8 mouse cellular contexts compared by ENCODE assay signal in genomic region chr11:51763213-51763907, GRCm38 (mm10). TPM values are rescaled to one million over a fixed set of nuclear protein-coding genes. Genes with fewer than 3 reads are reported as not detected.
DNase-seq lines count a peak whose midpoint lies in the region; ATAC-seq and TF ChIP-seq lines count a peak whose summit lies in the region.

Sec24a (minus strand) TSS chr11:51763634.
Sar1b (plus strand) TSS chr11:51763687.

- peak within 1 kb of the TSS; percentile 86 for H3K9ac ChIP-seq in embryonic facial prominence, embryonic 14.5 days (ENCODE audit: low read depth, low read length)
- peak within 1 kb of the TSS; percentile 87 for H3K9ac ChIP-seq in heart, adult 2 months (ENCODE audit: low read depth, low read length)
- H3K9ac ChIP-seq in limb, embryonic 13.5 days = peak within 1 kb of the TSS; percentile 82
- H3K9ac ChIP-seq in midbrain, embryonic 15.5 days = peak within 1 kb of the TSS; percentile 92

- WGBS in bone marrow, adult 2 months = 2% methylated on average over 30 of the region's 30 CpGs
- WGBS in embryonic facial prominence, embryonic 14.5 days = 1% methylated on average over 25 of the region's 30 CpGs
- WGBS in heart, adult 2 months = 1% methylated on average over 30 of the region's 30 CpGs
- under 1% methylated on average over 30 of the region's 30 CpGs for WGBS in limb, embryonic 13.5 days
- WGBS in midbrain, embryonic 15.5 days = 2% methylated on average over 30 of the region's 30 CpGs

- TF ChIP-seq POLR2A in bone marrow, adult 2 months (IDR thresholded peaks at IDR 0.05; ENCODE audit: borderline replicate concordance, control insufficient read depth, low read depth, low read length) = peak; percentile 87; the same call in 1 of the 2 replicates
- peak; percentile 86 for TF ChIP-seq POLR2A in heart, adult 2 months (IDR thresholded peaks at IDR 0.05; ENCODE audit: insufficient read depth, low read depth, low read length)

- DNase-seq in A20 (ENCODE audit: low read depth, low spot score) = peak; percentile 93
- peak; percentile 87 for DNase-seq in embryonic facial prominence, embryonic 14.5 days (ENCODE audit: low spot score)
- DNase-seq in heart, adult 2 months = peak; percentile 87 to 88
- DNase-seq in kidney, adult 8-10 months = peak; percentile 74 to 81
- DNase-seq in spleen, adult 18-20 months = peak; percentile 62 to 79

- H3K9me3 ChIP-seq in embryonic facial prominence, embryonic 14.5 days (ENCODE audit: control insufficient read depth, low read length) = no peaks in the 10 kb centered on the region
- H3K9me3 ChIP-seq in limb, embryonic 13.5 days = no peaks in the 10 kb centered on the region
- no peaks in the 10 kb centered on the region for H3K9me3 ChIP-seq in midbrain, embryonic 15.5 days

- H3K79me2 ChIP-seq in heart, adult 2 months (replicated peaks; ENCODE audit: control insufficient read depth, insufficient read depth, low read length) = peaks cover 3% of the 10 kb centered on the region

- peak; percentile 97 for ATAC-seq in embryonic facial prominence, embryonic 14.5 days (ENCODE audit: low read depth)
- peak; percentile 90 for ATAC-seq in limb, embryonic 13.5 days (ENCODE audit: low FRiP score, low read depth)
- ATAC-seq in midbrain, embryonic 15.5 days (replicated peaks) = peak; percentile 94

- TF ChIP-seq EP300 in heart, adult 2 months (IDR thresholded peaks at IDR 0.05; ENCODE audit: insufficient read depth, low read depth, low read length) = peak; percentile 50; the same call in 1 of the 2 replicates

- H3K27me3 ChIP-seq in embryonic facial prominence, embryonic 14.5 days (replicated peaks; ENCODE audit: control insufficient read depth, insufficient read depth, low read length) = no peaks in the 10 kb centered on the region; the same call in 1 of the 2 replicates
- no peaks in the 10 kb centered on the region for H3K27me3 ChIP-seq in heart, adult 2 months (ENCODE audit: control insufficient read depth, insufficient read depth, low read length)
- H3K27me3 ChIP-seq in limb, embryonic 13.5 days = 0 out of 2 replicates have a peak, but pooled peaks cover 4% of the 10 kb centered on the region
- H3K27me3 ChIP-seq in midbrain, embryonic 15.5 days (replicated peaks) = 0 out of 2 replicates have a peak, but pooled peaks cover 7% of the 10 kb centered on the region

- H3K4me1 ChIP-seq in bone marrow, adult 2 months (ENCODE audit: control insufficient read depth, insufficient read depth, low read length) = no peaks in the 10 kb centered on the region; the same call in 1 of the 2 replicates
- H3K4me1 ChIP-seq in embryonic facial prominence, embryonic 14.5 days (ENCODE audit: control insufficient read depth, insufficient read depth, low read length) = peaks cover 13% of the 10 kb centered on the region
- peaks cover 7% of the 10 kb centered on the region for H3K4me1 ChIP-seq in heart, adult 2 months (ENCODE audit: control insufficient read depth, insufficient read depth, low read length)
- H3K4me1 ChIP-seq in limb, embryonic 13.5 days = peaks cover 17% of the 10 kb centered on the region
- H3K4me1 ChIP-seq in midbrain, embryonic 15.5 days = peaks cover 13% of the 10 kb centered on the region

- H3K27ac ChIP-seq in bone marrow, adult 2 months (ENCODE audit: control insufficient read depth, insufficient read depth, low read depth, low read length, poor library complexity) = no peak within 1 kb of the TSS
- no peak within 1 kb of the TSS for H3K27ac ChIP-seq in embryonic facial prominence, embryonic 14.5 days (replicated peaks; ENCODE audit: low read depth, low read length)
- H3K27ac ChIP-seq in heart, adult 2 months = peak within 1 kb of the TSS; percentile 78
- H3K27ac ChIP-seq in limb, embryonic 13.5 days = no peak within 1 kb of the TSS
- peak within 1 kb of the TSS; percentile 48; the same call in 1 of the 2 replicates for H3K27ac ChIP-seq in midbrain, embryonic 15.5 days

- TF ChIP-seq CTCF in bone marrow, adult 2 months (IDR thresholded peaks at IDR 0.05; ENCODE audit: control insufficient read depth, insufficient read depth, low read length) = no peak
- peak; percentile 32 for TF ChIP-seq CTCF in heart, adult 2 months (IDR thresholded peaks at IDR 0.05)

- intact Hi-C loops in heart, adult 2 months (cut with DNase I) = loop anchor here (5.0 kb wide), 1 partner anchor 239 kb away; the partner anchor contains the start of genes Cdkl3 and Ube2b

- H3K4me3 ChIP-seq in bone marrow, adult 2 months (replicated peaks; ENCODE audit: control insufficient read depth, low read depth, low read length) = peak within 1 kb of the TSS; percentile 99
- H3K4me3 ChIP-seq in embryonic facial prominence, embryonic 14.5 days (ENCODE audit: low read depth, low read length) = peak within 1 kb of the TSS; percentile 88
- peak within 1 kb of the TSS; percentile 100 for H3K4me3 ChIP-seq in heart, adult 2 months
- H3K4me3 ChIP-seq in limb, embryonic 13.5 days = peak within 1 kb of the TSS; percentile 96
- H3K4me3 ChIP-seq in midbrain, embryonic 15.5 days = peak within 1 kb of the TSS; percentile 96

- peak within 1 kb of the TSS; percentile 89 for H3K4me2 ChIP-seq in embryonic facial prominence, embryonic 14.5 days (ENCODE audit: low read depth, low read length)
- peak within 1 kb of the TSS; percentile 86 for H3K4me2 ChIP-seq in limb, embryonic 13.5 days (replicated peaks)
- peak within 1 kb of the TSS; percentile 89 for H3K4me2 ChIP-seq in midbrain, embryonic 15.5 days

- no peaks in the 10 kb centered on the region for H3K36me3 ChIP-seq in embryonic facial prominence, embryonic 14.5 days (ENCODE audit: control insufficient read depth, insufficient read depth, low read length)
- peaks cover 4% of the 10 kb centered on the region for H3K36me3 ChIP-seq in heart, adult 2 months (ENCODE audit: control insufficient read depth, insufficient read depth, low read length)
- H3K36me3 ChIP-seq in limb, embryonic 13.5 days = no peaks in the 10 kb centered on the region
- H3K36me3 ChIP-seq in midbrain, embryonic 15.5 days (replicated peaks) = no peaks in the 10 kb centered on the region

RNA-seq across cellular contexts. Expression of gene Sec24a, which starts in this region (rescaled TPM):
- polyA plus RNA-seq in bone marrow, adult 2 months (2011; ENCODE audit: insufficient read depth, insufficient read length, low replicate concordance, missing spikeins) = 4.0 and 4.3 TPM in 2 replicates
- polyA plus RNA-seq in embryonic facial prominence, embryonic 14.5 days (2014; fragmentation: Nextera tagmentation; extraction: Ambion mirVana) = 17.1 and 17.7 TPM in 2 replicates
- 10 to 100 TPM; 15.3 to 16.6 TPM for total RNA-seq in heart, adult 2 months (2021)
- polyA plus RNA-seq in heart, adult 2 months (2012; rRNA removed) = 9.3 and 12.3 TPM in 2 replicates
- polyA plus RNA-seq in limb, embryonic 13.5 days (2015; fragmentation: Nextera tagmentation; extraction: Ambion mirVana) = 16.6 and 18.1 TPM in 2 replicates
- polyA plus RNA-seq in midbrain, embryonic 15.5 days (2015; fragmentation: Nextera tagmentation; extraction: Ambion mirVana) = 14.2 and 15.8 TPM in 2 replicates

RNA-seq across cellular contexts. Expression of gene Sar1b, which starts in this region (rescaled TPM):
- 5.7 and 9.3 TPM in 2 replicates for polyA plus RNA-seq in bone marrow, adult 2 months (2011; ENCODE audit: insufficient read depth, insufficient read length, low replicate concordance, missing spikeins)
- polyA plus RNA-seq in embryonic facial prominence, embryonic 14.5 days (2014; fragmentation: Nextera tagmentation; extraction: Ambion mirVana) = 112 and 113 TPM in 2 replicates
- total RNA-seq in heart, adult 2 months (2021) = 100 to 1,000 TPM; 123 to 149 TPM
- polyA plus RNA-seq in heart, adult 2 months (2012; rRNA removed) = 64.2 and 131 TPM in 2 replicates
- polyA plus RNA-seq in limb, embryonic 13.5 days (2015; fragmentation: Nextera tagmentation; extraction: Ambion mirVana) = 90.5 and 96.8 TPM in 2 replicates
- 172 and 174 TPM in 2 replicates for polyA plus RNA-seq in midbrain, embryonic 15.5 days (2015; fragmentation: Nextera tagmentation; extraction: Ambion mirVana)

Comparison
In these comparisons a context has a peak if more than half of its experiments do, and no peak if none do; other contexts are left out.
1. H3K27ac ChIP-seq: peak in heart, adult 2 months (single experiment) and midbrain, embryonic 15.5 days (single experiment); none in bone marrow, adult 2 months (single experiment), embryonic facial prominence, embryonic 14.5 days (single experiment) and limb, embryonic 13.5 days (single experiment).
2. Peak in every context shown above with its lines, with median percentiles within 50 percentile points of each other: DNase-seq, H3K4me3 ChIP-seq, ATAC-seq, H3K4me2 ChIP-seq and H3K9ac ChIP-seq.